Mouse (Mus musculus): Measurements from ENCODE around the gene Nxpe2. TPM values are rescaled to one million over a fixed set of nuclear protein-coding genes. Genes with fewer than 3 reads are reported as not detected.

The Nxpe2 gene
- 61.1 to 73.0 TPM (median 69.4 TPM) in 4 replicates for total RNA-seq (2023)

GRCm38 (mm10) chr9:48353148-48353698, at the start of gene Nxpe2:
Gene Nxpe2, minus strand, starts transcription at chr9:48353454.

Other genes with a start within 250 kb of the Nxpe2 start
- 0.42 to 0.92 TPM (median 0.74 TPM) in 4 replicates for gene Nxpe4, start 191.4 kb downstream of the Nxpe2 start, total RNA-seq (2023)
- gene Rexo2, start 127.2 kb upstream of the Nxpe2 start, total RNA-seq (2023) = 37.0 to 39.9 TPM (median 37.9 TPM) in 4 replicates
- 94.1 to 100 TPM (median 96.1 TPM) in 4 replicates for gene Rbm7, start 141.8 kb upstream of the Nxpe2 start, total RNA-seq (2023)
- gene Gm5617, start 142.0 kb upstream of the Nxpe2 start, total RNA-seq (2023) = 14.8 to 20.7 TPM (median 19.6 TPM) in 4 replicates